Mouse (Mus musculus) limb, embryonic 14.5 days (tissue): ENCODE data around the gene Exo5. TPM values are rescaled to one million over a fixed set of nuclear protein-coding genes. Genes with fewer than 3 reads are reported as not detected.
A peak's percentile ranks its signal among the peaks of the same experiment; 100 is the strongest.

Experiments
- ATAC-seq: fragments of 200-750 bp; cut with Nextera tagmentation; 2 replicates; pipeline ENCODE4 v1.8.0; 2017; ENCODE audit warnings: low read depth, moderate number of reproducible peaks, moderate TSS enrichment; ENCODE audit not compliant: low FRiP score
- DNase-seq: peaks from one replicate; pipeline ENCODE4 v3.0.0-alpha.2; 2015; ENCODE audit warnings: low spot score
- H3K27ac ChIP-seq: fragments of 300-500 bp; sonication (generic); replicated peaks from 2 replicates; pipeline ENCODE4 v1.5.1; 2014; ENCODE audit warnings: low read depth, mild to moderate bottlenecking, low read length, moderate library complexity, mixed read lengths
- H3K27me3 ChIP-seq: fragments of 300-500 bp; sonication (generic); 2 replicates; pipeline ENCODE4 v1.6.1; 2014; ENCODE audit warnings: low read length, mixed read lengths; ENCODE audit not compliant: control insufficient read depth, insufficient read depth
- H3K36me3 ChIP-seq: fragments of 300-500 bp; sonication (generic); 2 replicates; pipeline ENCODE4 v1.6.1; 2014; ENCODE audit warnings: mild to moderate bottlenecking, low read length, moderate library complexity, mixed read lengths; ENCODE audit not compliant: control insufficient read depth, insufficient read depth
- H3K4me1 ChIP-seq: fragments of 300-500 bp; sonication (generic); 2 replicates; pipeline ENCODE4 v1.6.1; 2014; ENCODE audit warnings: antibody characterized with exemption, low read length, mixed read lengths; ENCODE audit not compliant: control insufficient read depth, insufficient read depth
- H3K4me2 ChIP-seq: fragments of 300-500 bp; sonication (generic); replicated peaks from 2 replicates; pipeline ENCODE4 v1.6.1; 2014; ENCODE audit warnings: low read depth, mild to moderate bottlenecking, low read length, moderate library complexity; ENCODE audit not compliant: severe bottlenecking
- H3K4me3 ChIP-seq: fragments of 300-500 bp; sonication (generic); replicated peaks from 2 replicates; pipeline ENCODE4 v1.5.1; 2014; ENCODE audit warnings: low read length
- H3K9ac ChIP-seq: fragments of 300-500 bp; sonication (generic); 2 replicates; pipeline ENCODE4 v1.6.1; 2014; ENCODE audit warnings: mild to moderate bottlenecking, low read depth, low read length, moderate library complexity; ENCODE audit not compliant: severe bottlenecking
- H3K9me3 ChIP-seq: fragments of 300-500 bp; sonication (generic); 2 replicates; pipeline ENCODE4 v1.6.1; 2016; ENCODE audit warnings: low read length; ENCODE audit not compliant: control insufficient read depth
- POLR2A ChIP-seq: fragments of 200-500 bp; IDR thresholded peaks from 2 replicates; pipeline ENCODE4 v1.8.0; 2012; ENCODE audit warnings: inconsistent platforms, mild to moderate bottlenecking, moderate library complexity, borderline replicate concordance; ENCODE audit not compliant: insufficient read depth, insufficient read length; ENCODE audit errors: extremely low read depth
- WGBS: fragments of 180-500 bp; shearing (Covaris S2); extraction: QIAGEN DNeasy Blood & Tissue Kit; methylation state at CpG from one replicate; pipeline ENCODE4 v1.1.7; 2014; 5-methylcytosine and 5-hydroxymethylcytosine counted together
- polyA plus RNA-seq, 2 experiments: library from polyadenylated mRNA; depleted of rRNA in 1 of 2; stranded (reverse) in 1 of 2; unstranded in 1 of 2; fragments of >200 nt; fragmentation: Nextera tagmentation in 1 of 2; extraction: Ambion mirVana in 1 of 2; gene quantifications; 2 replicates each; pipeline versions ENCODE4 v1.2.1 to v1.2.3; 2012 to 2014

Exo5 gene
- polyA plus RNA-seq, 2 experiments = 25.2 to 25.4 TPM

GRCm38 (mm10) chr4:120909558-120910150 is 15.2 kb downstream of the Exo5 start:
- no peak overlapping the region for H3K27ac ChIP-seq
- TF ChIP-seq POLR2A = no peak
- no peaks in the 10 kb centered on the region for H3K36me3 ChIP-seq
- H3K9ac ChIP-seq = no peak overlapping the region
- WGBS = 31% methylated on average over 15 of the region's 15 CpGs
- no peaks in the 10 kb centered on the region for H3K27me3 ChIP-seq
- no peaks in the 10 kb centered on the region for H3K4me1 ChIP-seq
- H3K4me3 ChIP-seq = no peak overlapping the region
- H3K9me3 ChIP-seq = no peaks in the 10 kb centered on the region
- DNase-seq (peak; percentile 77), ATAC-seq (peak; percentile 26; the same call in 1 of the 2 replicates)
- no peak overlapping the region for H3K4me2 ChIP-seq

- no peaks in the 10 kb centered on the region for H3K4me1 ChIP-seq
- no peak overlapping the region for H3K27ac ChIP-seq
- H3K36me3 ChIP-seq = no peaks in the 10 kb centered on the region
- H3K9me3 ChIP-seq = no peaks in the 10 kb centered on the region
- no peak for ATAC-seq
- no peak overlapping the region for H3K4me2 ChIP-seq
- 67% methylated on average over 5 of the region's 5 CpGs for WGBS
- H3K27me3 ChIP-seq = no peaks in the 10 kb centered on the region
- no peak for TF ChIP-seq POLR2A
- DNase-seq = no peak
- H3K9ac ChIP-seq = no peak overlapping the region
- H3K4me3 ChIP-seq = no peak overlapping the region
Observed at GRCm38 (mm10) chr4:120905644-120906043, 19.2 kb downstream of the Exo5 start.

- DNase-seq = no peak
- 70% methylated on average over 4 of the region's 4 CpGs for WGBS
- TF ChIP-seq POLR2A = no peak
- no peak overlapping the region for H3K4me3 ChIP-seq
- H3K27ac ChIP-seq = no peak overlapping the region
- ATAC-seq = no peak
- no peaks in the 10 kb centered on the region for H3K4me1 ChIP-seq
- no peak overlapping the region for H3K4me2 ChIP-seq
- no peaks in the 10 kb centered on the region for H3K27me3 ChIP-seq
- no peaks in the 10 kb centered on the region for H3K9me3 ChIP-seq
- H3K9ac ChIP-seq = no peak overlapping the region
- no peaks in the 10 kb centered on the region for H3K36me3 ChIP-seq
Observed at GRCm38 (mm10) chr4:120904533-120904932, 20.3 kb downstream of the Exo5 start.

- H3K4me2 ChIP-seq = no peak overlapping the region
- H3K27ac ChIP-seq = no peak overlapping the region
- H3K9ac ChIP-seq = no peak overlapping the region
- no peaks in the 10 kb centered on the region for H3K36me3 ChIP-seq
- ATAC-seq = no peak
- no peak for TF ChIP-seq POLR2A
- no peaks in the 10 kb centered on the region for H3K4me1 ChIP-seq
- no peak overlapping the region for H3K4me3 ChIP-seq
- DNase-seq = no peak
- H3K27me3 ChIP-seq = no peaks in the 10 kb centered on the region
- 73% methylated on average over 7 of the region's 7 CpGs for WGBS
- no peaks in the 10 kb centered on the region for H3K9me3 ChIP-seq
Observed at GRCm38 (mm10) chr4:120895810-120896584, 28.8 kb downstream of the Exo5 start.

- Histone ChIP-seq H3K36me3 (no peaks in the 10 kb centered on the region), H3K9me3 (no peaks in the 10 kb centered on the region), H3K27ac (no peak overlapping the region), H3K4me1 (no peaks in the 10 kb centered on the region), H3K27me3 (no peaks in the 10 kb centered on the region), H3K4me3 (no peak overlapping the region), H3K9ac (no peak overlapping the region), H3K4me2 (no peak overlapping the region)
- TF ChIP-seq POLR2A = no peak
- DNase-seq (no peak), ATAC-seq (no peak)
- 77% methylated on average over 7 of the region's 7 CpGs for WGBS
Observed at GRCm38 (mm10) chr4:120895226-120895625, 29.6 kb downstream of the Exo5 start.

GRCm38 (mm10) chr4:120894584-120894983 is 30.2 kb downstream of the Exo5 start:
- no peak for TF ChIP-seq POLR2A
- H3K27me3 ChIP-seq = no peaks in the 10 kb centered on the region
- no peak overlapping the region for H3K27ac ChIP-seq
- ATAC-seq (no peak), DNase-seq (no peak)
- no peak overlapping the region for H3K9ac ChIP-seq
- no peaks in the 10 kb centered on the region for H3K9me3 ChIP-seq
- no peaks in the 10 kb centered on the region for H3K36me3 ChIP-seq
- H3K4me1 ChIP-seq = no peaks in the 10 kb centered on the region
- WGBS = 78% methylated on average over 11 of the region's 11 CpGs
- no peak overlapping the region for H3K4me2 ChIP-seq
- H3K4me3 ChIP-seq = no peak overlapping the region
